Mouse (Mus musculus) bone marrow, adult 2 months (tissue): ENCODE measurements around the gene Cdk14.

Experiments
- CTCF ChIP-seq: fragments of 200-500 bp; IDR thresholded peaks from 2 replicates; pipeline ENCODE4 v1.5.1; 2011; ENCODE audit warnings: low read length, control low read depth; ENCODE audit not compliant: control insufficient read depth, insufficient read depth
- POLR2A ChIP-seq: fragments of 200-500 bp; IDR thresholded peaks from 2 replicates; pipeline ENCODE4 v1.6.1; 2011; ENCODE audit warnings: low read depth, mild to moderate bottlenecking, control low read depth, low read length, borderline replicate concordance; ENCODE audit not compliant: control insufficient read depth

GRCm38 (mm10) chr5:5313195-5313760, 106.8 kb downstream of the Cdk14 start:
- no peak for TF ChIP-seq CTCF
- TF ChIP-seq POLR2A, result no peak
